11 mouse cellular contexts compared by ENCODE assay signal in genomic region chr3:126587477-126587876, GRCm38 (mm10).
"Had no signal": no experiment of that assay in that cellular context is flagged by ENCODE, and none has a peak within 500 bp of the region (broad histone marks: within the 10 kb centered on the region; RNA-seq: fewer than 3 reads in every experiment).

No protein-coding gene starts in this region.

- ATAC-seq: midbrain, embryonic 16.5 days had no signal

- DNase-seq: kidney, adult 18-20 months; kidney, postnatal 10 days; kidney, postnatal 4 days; left cerebral cortex, postnatal 4 days; lung, embryonic 14.5 days; lung, postnatal 10 days; lung, postnatal 4 days; right cerebral cortex, adult 18-20 months; right cerebral cortex, postnatal 25 days; thymus, postnatal 14 days had no signal
